Mouse (Mus musculus) thymus, adult 2 months (tissue): ENCODE results near the gene Gm5678.

ENCODE experiments used
- CTCF ChIP-seq: fragments of 200-500 bp; IDR thresholded peaks from 2 replicates; pipeline ENCODE4 v1.5.1; 2012; ENCODE audit warnings: mild to moderate bottlenecking, control low read depth, low read length, moderate library complexity, borderline replicate concordance; ENCODE audit not compliant: control insufficient read depth, poor library complexity, insufficient read depth; ENCODE audit errors: extremely low read depth
- POLR2A ChIP-seq: fragments of 200-500 bp; IDR thresholded peaks from 2 replicates; pipeline ENCODE4 v1.6.1; 2012; ENCODE audit warnings: mild to moderate bottlenecking, low read length, control low read depth, moderate library complexity; ENCODE audit not compliant: control insufficient read depth, poor library complexity, insufficient read depth; ENCODE audit errors: extremely low read depth

DNA sequence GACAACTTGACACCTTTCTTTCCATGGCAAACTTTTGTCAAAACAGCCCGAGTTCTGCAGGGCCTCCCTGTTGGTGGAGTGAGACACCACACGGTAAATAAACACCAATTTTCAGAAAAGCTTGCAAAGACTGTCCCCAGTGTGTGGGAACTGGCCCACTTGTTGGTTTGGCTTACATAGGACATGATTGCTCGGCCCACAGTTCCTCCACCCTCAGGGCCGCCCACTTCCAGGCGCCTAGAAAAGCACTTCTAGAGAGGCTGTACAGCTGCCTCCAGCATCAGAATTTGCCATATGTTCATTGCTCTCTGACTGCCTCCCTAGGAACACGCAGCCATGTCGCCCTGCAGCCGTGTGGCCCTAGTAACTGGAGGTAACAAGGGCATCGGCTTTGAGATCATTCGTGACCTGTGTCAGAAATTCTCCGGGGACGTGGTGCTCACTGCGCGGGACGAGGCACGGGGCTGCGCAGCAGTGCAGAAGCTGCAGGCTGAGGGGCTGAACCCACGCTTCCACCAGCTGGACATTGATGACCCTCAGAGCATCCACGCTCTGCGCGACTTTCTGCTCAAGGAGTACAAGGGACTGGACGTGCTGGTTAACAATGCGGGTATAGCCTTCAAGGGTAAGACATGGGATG lies at the start of gene Gm5678:
- TF ChIP-seq CTCF, result no peak
- TF ChIP-seq POLR2A, result no peak
